Mouse (Mus musculus) CH12.LX (cell line): ENCODE data around the gene Bri3. TPM values are rescaled to one million over a fixed set of nuclear protein-coding genes. Genes with fewer than 3 reads are reported as not detected.
"Not testable (repeated sequence)": the region's sequence is repeated elsewhere in the genome, so short reads cannot be mapped to it uniquely, and the experiment has no call there.

ENCODE experiments used
- DNase-seq: peaks from one replicate; pipeline ENCODE4 v3.0.0-alpha.2; 2013; ENCODE audit errors: extremely low read depth
- H3K27ac ChIP-seq: 2 replicates; pipeline ENCODE4 v1.5.1; 2012; ENCODE audit warnings: low read depth, mild to moderate bottlenecking, control low read depth, moderate library complexity; ENCODE audit not compliant: insufficient read depth
- H3K27me3 ChIP-seq: replicated peaks from 2 replicates; pipeline ENCODE3; 2012; ENCODE audit warnings: inconsistent platforms
- H3K36me3 ChIP-seq, 2 experiments: replicated peaks in 1 of 2; 2 replicates each; pipeline versions ENCODE3 to v1.6.1; 2012; ENCODE audit warnings: inconsistent platforms in 1 of 2, low read length in 1 of 2, mild to moderate bottlenecking in 1 of 2, mixed read lengths in 1 of 2, moderate library complexity in 1 of 2; ENCODE audit not compliant: control insufficient read depth in 1 of 2, insufficient read depth in 1 of 2
- H3K4me1 ChIP-seq, 2 experiments: 2 replicates each; pipeline ENCODE4 v1.6.1; 2012; ENCODE audit warnings: inconsistent platforms in 1 of 2, moderate library complexity in 1 of 2; ENCODE audit not compliant: insufficient read depth in 2 of 2, control insufficient read depth in 1 of 2
- H3K4me2 ChIP-seq: 2 replicates; pipeline ENCODE4 v1.6.1; 2012; ENCODE audit warnings: low read depth, mild to moderate bottlenecking, control low read depth; ENCODE audit not compliant: poor library complexity, insufficient read depth, severe bottlenecking
- H3K4me3 ChIP-seq, 3 experiments: fragments of 150-350 bp in 1 of 3; sonication (generic) in 1 of 3; replicated peaks in 1 of 3; 2 replicates each; pipeline versions ENCODE3 to v1.5.1; 2011 to 2012; ENCODE audit warnings: low read depth in 2 of 3, low read length in 2 of 3, mild to moderate bottlenecking in 2 of 3, moderate library complexity in 2 of 3, control low read depth in 1 of 3, improper control_type of control experiment in 1 of 3, inconsistent platforms in 1 of 3, mixed read lengths in 1 of 3; ENCODE audit not compliant: poor library complexity in 1 of 3
- H3K79me2 ChIP-seq: replicated peaks from 2 replicates; pipeline ENCODE4 v1.6.1; 2012; ENCODE audit warnings: mild to moderate bottlenecking, moderate library complexity; ENCODE audit not compliant: control insufficient read depth, poor library complexity, insufficient read depth, severe bottlenecking; ENCODE audit errors: extremely low read depth
- H3K9ac ChIP-seq: 2 replicates; pipeline ENCODE4 v1.6.1; 2012; ENCODE audit warnings: low read depth, mild to moderate bottlenecking, control low read depth, moderate library complexity; ENCODE audit not compliant: insufficient read depth
- H3K9me3 ChIP-seq: replicated peaks from 2 replicates; pipeline ENCODE3; 2012; ENCODE audit warnings: low read length, inconsistent platforms, mixed read lengths
- GABPA ChIP-seq: IDR thresholded peaks from 2 replicates; pipeline ENCODE4 v1.6.1; 2012; ENCODE audit warnings: low read depth, low read length, improper control_type of control experiment, inconsistent platforms; ENCODE audit not compliant: insufficient replicate concordance
- JUND ChIP-seq: conservative IDR thresholded peaks from 2 replicates; pipeline ENCODE4 v1.6.1; 2011; ENCODE audit warnings: low read depth, low read length, improper control_type of control experiment
- KAT2A ChIP-seq: IDR thresholded peaks from 2 replicates; pipeline ENCODE4 v1.6.1; 2012; ENCODE audit warnings: low read length, improper control_type of control experiment, inconsistent platforms; ENCODE audit not compliant: insufficient replicate concordance
- MAFK ChIP-seq: IDR thresholded peaks from 2 replicates; pipeline ENCODE4 v1.6.1; 2011; ENCODE audit warnings: low read length, improper control_type of control experiment; ENCODE audit not compliant: insufficient replicate concordance
- MAX ChIP-seq: IDR thresholded peaks from 2 replicates; pipeline ENCODE4 v1.6.1; 2011; ENCODE audit warnings: low read length, improper control_type of control experiment
- NELFE ChIP-seq: IDR thresholded peaks from 2 replicates; pipeline ENCODE4 v1.6.1; 2011; ENCODE audit warnings: low read depth, low read length, improper control_type of control experiment
- NRF1 ChIP-seq: IDR thresholded peaks from 2 replicates; pipeline ENCODE4 v1.6.1; 2014; ENCODE audit warnings: low read depth, mild to moderate bottlenecking, inconsistent platforms, low read length, improper control_type of control experiment, moderate library complexity
- PAX5 ChIP-seq: IDR thresholded peaks from 2 replicates; pipeline ENCODE4 v1.6.1; 2012; ENCODE audit warnings: low read length, inconsistent platforms, mixed read lengths
- RCOR1 ChIP-seq: conservative IDR thresholded peaks from 2 replicates; pipeline ENCODE4 v1.6.1; 2012; ENCODE audit warnings: low read depth, mild to moderate bottlenecking, inconsistent platforms, low read length, improper control_type of control experiment
- SMC3 ChIP-seq: IDR thresholded peaks from 2 replicates; pipeline ENCODE4 v1.6.1; 2011; ENCODE audit warnings: low read depth, low read length, improper control_type of control experiment
- ZMIZ1 ChIP-seq: IDR thresholded peaks from 2 replicates; pipeline ENCODE4 v1.6.1; 2012; ENCODE audit warnings: low read depth, mild to moderate bottlenecking, inconsistent platforms, low read length, improper control_type of control experiment
- dilution Hi-C: fragments of 300-500 bp; cut with MboI; formaldehyde crosslinking; loops from 2 replicates; pipeline ENCODE4 v1.14.3; 2020; ENCODE audit warnings: low sequenced_read_pairs; ENCODE audit not compliant: extremely low pct_unique_long_range_greater_than_20kb, extremely low pct_ligation_motif_present
- in situ Hi-C: fragments of 300-500 bp; cut with MboI; formaldehyde crosslinking; loops from 3 replicates; pipeline ENCODE4 v1.14.3; 2019; ENCODE audit warnings: low sequenced_read_pairs, low pct_ligation_motif_present, low pct_unique_long_range_greater_than_20kb, mixed read lengths
- polyA plus RNA-seq: library from polyadenylated mRNA; unstranded; fragments of >175 nt; gene quantifications from 2 replicates; pipeline ENCODE4 v1.2.1, GENCODE M21; 2012; ENCODE audit warnings: low read depth; ENCODE audit not compliant: insufficient read length
- total RNA-seq, 2 experiments: library from RNA; depleted of rRNA; stranded (reverse); fragments of 300-350 nt in 1 of 2; fragments of >200 nt in 1 of 2; gene quantifications; 2 replicates each; pipeline ENCODE4 v1.2.3; 2012 to 2014

Gene Bri3
- total and polyA plus RNA-seq, 3 experiments = 9.3 to 41.7 (median 20.3) TPM

- dilution Hi-C loops = no loop called here
- TF ChIP-seq PAX5 (no peak), RCOR1 (no peak), JUND (no peak), MAX (no peak)
- Histone ChIP-seq H3K4me2 (no peak overlapping the region), H3K27ac (no peak overlapping the region), H3K9ac (no peak overlapping the region), H3K27me3 (peaks cover 16% of the 10 kb centered on the region), H3K36me3 (no peaks in the 10 kb centered on the region), H3K4me3 (no peak overlapping the region), H3K9me3 (peaks cover 12% of the 10 kb centered on the region), H3K4me1 (peaks cover 0 to 3% of the 10 kb centered on the region in 2 experiments; a peak in 1 of 4 replicates), H3K79me2 (no peaks in the 10 kb centered on the region)
- DNase-seq = no peak
- in situ Hi-C loops = no loop called here
Observed at GRCm38 (mm10) chr5:144359886-144360285, 115.6 kb downstream of the Bri3 start.

GRCm38 (mm10) chr5:144360346-144360745 lies 116.1 kb downstream of the Bri3 start:
- no peak for DNase-seq
- dilution Hi-C loops = no loop called here
- H3K4me3 ChIP-seq = no peak overlapping the region
- TF ChIP-seq NELFE (no peak), MAFK (no peak)
- H3K9ac ChIP-seq = no peak overlapping the region
- H3K4me1 ChIP-seq = peaks cover 0 to 3% of the 10 kb centered on the region in 2 experiments; a peak in 1 of 4 replicates
- in situ Hi-C loops = no loop called here
- H3K27ac ChIP-seq = no peak overlapping the region
- H3K36me3 ChIP-seq = no peaks in the 10 kb centered on the region
- H3K9me3 ChIP-seq = peaks cover 12% of the 10 kb centered on the region
- H3K4me2 ChIP-seq = no peak overlapping the region
- peaks cover 16% of the 10 kb centered on the region for H3K27me3 ChIP-seq
- no peaks in the 10 kb centered on the region for H3K79me2 ChIP-seq

- no peak overlapping the region for H3K27ac ChIP-seq
- no peaks in the 10 kb centered on the region for H3K36me3 ChIP-seq
- no peak overlapping the region for H3K9ac ChIP-seq
- H3K4me3 ChIP-seq = no peak overlapping the region
- no peak overlapping the region for H3K4me2 ChIP-seq
- peaks cover 5% of the 10 kb centered on the region for H3K27me3 ChIP-seq
- in situ Hi-C loops (no loop called here), dilution Hi-C loops (no loop called here)
- no peak for TF ChIP-seq SMC3
- no peak for TF ChIP-seq NRF1
- no peak for TF ChIP-seq GABPA
- TF ChIP-seq KAT2A = no peak
- no peak for TF ChIP-seq NELFE
- TF ChIP-seq ZMIZ1 = no peak
- TF ChIP-seq RCOR1 = no peak
- no peaks in the 10 kb centered on the region for H3K79me2 ChIP-seq
- H3K9me3 ChIP-seq = no peaks in the 10 kb centered on the region
- DNase-seq = no peak
- H3K4me1 ChIP-seq = 0 out of 4 replicates have a peak, but pooled peaks cover 0 to 3% of the 10 kb centered on the region in 2 experiments
Observed at GRCm38 (mm10) chr5:144364680-144365357, 120.6 kb downstream of the Bri3 start.

GRCm38 (mm10) chr5:144366551-144366950 lies 122.3 kb downstream of the Bri3 start:
- H3K4me2 ChIP-seq, H3K36me3 ChIP-seq, DNase-seq, H3K4me1 ChIP-seq, H3K4me3 ChIP-seq, H3K27ac ChIP-seq, H3K79me2 ChIP-seq, H3K27me3 ChIP-seq, H3K9ac ChIP-seq, H3K9me3 ChIP-seq, dilution Hi-C loops, in situ Hi-C loops: not testable (repeated sequence)
